ENCODE assay signal across 23 mouse cellular contexts in the genomic region with DNA sequence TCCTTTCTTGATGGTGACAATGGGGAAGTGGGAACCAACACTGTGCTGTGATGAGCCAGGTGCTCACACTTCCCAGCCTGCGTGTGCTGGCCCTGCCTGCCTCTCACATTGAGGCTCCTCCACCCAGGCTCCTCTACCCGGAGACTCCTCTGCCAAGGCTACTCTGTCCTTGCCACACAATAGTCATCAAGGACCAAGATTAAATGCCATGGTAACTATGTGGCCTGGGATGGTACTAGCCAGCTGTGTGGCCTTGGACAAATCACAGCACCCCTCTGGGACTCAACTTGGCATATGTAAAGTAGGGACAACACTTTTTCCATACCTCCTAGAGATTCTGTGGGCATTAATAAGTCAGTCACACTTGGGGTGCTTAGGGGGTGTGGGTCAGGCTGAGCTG.
DNase-seq lines count a peak whose midpoint lies in the region; ATAC-seq and TF ChIP-seq lines count a peak whose summit lies in the region.
"Had no signal": no experiment of that assay in that cellular context is flagged by ENCODE, and none has a peak within 500 bp of the region (broad histone marks: within the 10 kb centered on the region; RNA-seq: fewer than 3 reads in every experiment).

No protein-coding gene starts in this region.

- H3K9me3 ChIP-seq in hindbrain, embryonic 13.5 days: no peaks in the 10 kb centered on the region
- H3K9me3 ChIP-seq in hindbrain, embryonic 14.5 days (ENCODE audit: control insufficient read depth, low read length): no peaks in the 10 kb centered on the region
- H3K9me3 ChIP-seq in midbrain, embryonic 11.5 days (ENCODE audit: control insufficient read depth, low read length): no peaks in the 10 kb centered on the region
- no peaks in the 10 kb centered on the region for H3K9me3 ChIP-seq in midbrain, embryonic 15.5 days
- H3K9me3 ChIP-seq: embryonic facial prominence, embryonic 15.5 days; forebrain, embryonic 10.5 days; neural tube, embryonic 12.5 days had no signal

- H3K4me3 ChIP-seq in hindbrain, embryonic 13.5 days: no peak overlapping the region
- no peak overlapping the region for H3K4me3 ChIP-seq in hindbrain, embryonic 14.5 days (replicated peaks; ENCODE audit: low read length)
- H3K4me3 ChIP-seq in midbrain, embryonic 11.5 days (ENCODE audit: low read depth, low read length): no peak overlapping the region
- no peak overlapping the region for H3K4me3 ChIP-seq in midbrain, embryonic 15.5 days
- no peak overlapping the region for H3K4me3 ChIP-seq in cortical plate, adult 2 months (ENCODE audit: insufficient read depth, low read length)
- H3K4me3 ChIP-seq: embryonic facial prominence, embryonic 15.5 days; forebrain, embryonic 10.5 days; megakaryocyte, embryonic 14.5 days; neural tube, embryonic 12.5 days had no signal

- TF ChIP-seq POLR2A in cortical plate, adult 2 months (IDR thresholded peaks at IDR 0.05; ENCODE audit: extremely low read depth, insufficient read depth, low read length): no peak

- H3K4me2 ChIP-seq in hindbrain, embryonic 13.5 days: no peak overlapping the region
- H3K4me2 ChIP-seq in hindbrain, embryonic 14.5 days (replicated peaks): no peak overlapping the region
- H3K4me2 ChIP-seq in midbrain, embryonic 11.5 days: no peak overlapping the region
- no peak overlapping the region for H3K4me2 ChIP-seq in midbrain, embryonic 15.5 days
- H3K4me2 ChIP-seq: embryonic facial prominence, embryonic 15.5 days; liver, embryonic 11.5 days; neural tube, embryonic 12.5 days had no signal

- WGBS in hindbrain, embryonic 13.5 days: 70% methylated on average over 2 of the region's 2 CpGs
- WGBS in hindbrain, embryonic 14.5 days: 61% methylated on average over 2 of the region's 2 CpGs
- 65% methylated on average over 2 of the region's 2 CpGs for WGBS in midbrain, embryonic 11.5 days
- WGBS in midbrain, embryonic 15.5 days: 32% methylated on average over 2 of the region's 2 CpGs

- 0 out of 2 replicates have a peak overlapping the region, but pooled peaks have one; percentile 8 for H3K27ac ChIP-seq in hindbrain, embryonic 13.5 days
- H3K27ac ChIP-seq in hindbrain, embryonic 14.5 days: no peak overlapping the region
- H3K27ac ChIP-seq in midbrain, embryonic 11.5 days (ENCODE audit: low read depth, low read length): no peak overlapping the region
- no peak overlapping the region for H3K27ac ChIP-seq in midbrain, embryonic 15.5 days
- 0 out of 2 replicates have a peak overlapping the region, but pooled peaks have one; percentile 18 for H3K27ac ChIP-seq in cortical plate, adult 2 months (ENCODE audit: insufficient read depth, low read length)
- H3K27ac ChIP-seq: embryonic facial prominence, embryonic 15.5 days; forebrain, embryonic 10.5 days; neural tube, embryonic 12.5 days had no signal

- no peak for ATAC-seq in hindbrain, embryonic 13.5 days (ENCODE audit: low FRiP score)
- no peak for ATAC-seq in hindbrain, embryonic 14.5 days (ENCODE audit: low FRiP score)
- ATAC-seq in midbrain, embryonic 11.5 days (ENCODE audit: low FRiP score): no peak
- ATAC-seq in midbrain, embryonic 15.5 days (replicated peaks): no peak; the same call in 1 of the 2 replicates

- peaks cover 8% of the 10 kb centered on the region for H3K4me1 ChIP-seq in hindbrain, embryonic 13.5 days (replicated peaks)
- no peaks in the 10 kb centered on the region for H3K4me1 ChIP-seq in hindbrain, embryonic 14.5 days (replicated peaks; ENCODE audit: control insufficient read depth, insufficient read depth, low read length)
- H3K4me1 ChIP-seq in midbrain, embryonic 11.5 days (ENCODE audit: control insufficient read depth, insufficient read depth, low read length): no peaks in the 10 kb centered on the region
- peaks cover 13% of the 10 kb centered on the region; the same call in 1 of the 2 replicates for H3K4me1 ChIP-seq in midbrain, embryonic 15.5 days
- H3K4me1 ChIP-seq in cortical plate, adult 2 months (ENCODE audit: control insufficient read depth, insufficient read depth, low read length): peaks cover 12% of the 10 kb centered on the region
- H3K4me1 ChIP-seq: neural tube, embryonic 12.5 days had no signal

- no peaks in the 10 kb centered on the region for H3K27me3 ChIP-seq in hindbrain, embryonic 13.5 days
- H3K27me3 ChIP-seq in hindbrain, embryonic 14.5 days (ENCODE audit: control insufficient read depth, insufficient read depth, low read length): no peaks in the 10 kb centered on the region
- H3K27me3 ChIP-seq in midbrain, embryonic 11.5 days (ENCODE audit: control insufficient read depth, insufficient read depth, low read length): no peaks in the 10 kb centered on the region
- no peaks in the 10 kb centered on the region for H3K27me3 ChIP-seq in midbrain, embryonic 15.5 days (replicated peaks)
- H3K27me3 ChIP-seq: embryonic facial prominence, embryonic 15.5 days; neural tube, embryonic 12.5 days had no signal

- H3K9ac ChIP-seq in hindbrain, embryonic 13.5 days: no peak overlapping the region
- no peak overlapping the region for H3K9ac ChIP-seq in hindbrain, embryonic 14.5 days
- no peak overlapping the region for H3K9ac ChIP-seq in midbrain, embryonic 11.5 days (ENCODE audit: low read length)
- no peak overlapping the region for H3K9ac ChIP-seq in midbrain, embryonic 15.5 days
- H3K9ac ChIP-seq: embryonic facial prominence, embryonic 15.5 days; neural tube, embryonic 12.5 days had no signal

- DNase-seq in hindbrain, embryonic 14.5 days (ENCODE audit: low spot score): no peak
- peak; percentile 77 for DNase-seq in midbrain, embryonic 11.5 days (ENCODE audit: low spot score, missing footprints)
- peak; percentile 91 for DNase-seq in adrenal gland, adult 2 months
- DNase-seq in cerebellum, adult 18-20 months: no peak
- DNase-seq: B cell, adult 2 months; cerebellum, adult 9-11 months; heart, postnatal 10 days; kidney, adult 8-10 months; kidney, postnatal 4 days; layer of hippocampus, adult 9-11 months; lung, adult 18-20 months; lung, postnatal 14 days; right cerebral cortex, postnatal 14 days; spleen, adult 18-20 months; thymus, postnatal 36 days had no signal

- no peak for TF ChIP-seq CTCF in cortical plate, adult 2 months (IDR thresholded peaks at IDR 0.05; ENCODE audit: extremely low read depth, insufficient read depth, low read length)

- no peaks in the 10 kb centered on the region for H3K36me3 ChIP-seq in hindbrain, embryonic 13.5 days
- H3K36me3 ChIP-seq in hindbrain, embryonic 14.5 days (replicated peaks; ENCODE audit: control insufficient read depth, insufficient read depth): no peaks in the 10 kb centered on the region
- H3K36me3 ChIP-seq in midbrain, embryonic 11.5 days (ENCODE audit: control insufficient read depth, insufficient read depth, low read length): no peaks in the 10 kb centered on the region
- H3K36me3 ChIP-seq in midbrain, embryonic 15.5 days (replicated peaks): no peaks in the 10 kb centered on the region
- H3K36me3 ChIP-seq: embryonic facial prominence, embryonic 15.5 days; forebrain, embryonic 10.5 days; neural tube, embryonic 12.5 days had no signal

Comparison
In these comparisons a context has a peak if more than half of its experiments do, and no peak if none do; other contexts are left out.
1. H3K27ac ChIP-seq: peak in hindbrain, embryonic 13.5 days (single experiment) and cortical plate, adult 2 months (single experiment); none in hindbrain, embryonic 14.5 days (single experiment), midbrain, embryonic 11.5 days (single experiment) and midbrain, embryonic 15.5 days (single experiment).
2. DNase-seq: peak in midbrain, embryonic 11.5 days (single experiment) and adrenal gland, adult 2 months (single experiment); none in hindbrain, embryonic 14.5 days (single experiment) and cerebellum, adult 18-20 months (0 of 2).